Mouse (Mus musculus): Measurements from ENCODE around the gene Smim5. TPM values are rescaled to one million over a fixed set of nuclear protein-coding genes. Genes with fewer than 3 reads are reported as not detected.
"Not testable (repeated sequence)": the region's sequence is repeated elsewhere in the genome, so short reads cannot be mapped to it uniquely, and the experiment has no call there.

Smim5 gene
- 1.0 and 1.6 TPM in 2 replicates for polyA plus RNA-seq (2016; fragmentation: Nextera tagmentation; extraction: Ambion mirVana)

DNA sequence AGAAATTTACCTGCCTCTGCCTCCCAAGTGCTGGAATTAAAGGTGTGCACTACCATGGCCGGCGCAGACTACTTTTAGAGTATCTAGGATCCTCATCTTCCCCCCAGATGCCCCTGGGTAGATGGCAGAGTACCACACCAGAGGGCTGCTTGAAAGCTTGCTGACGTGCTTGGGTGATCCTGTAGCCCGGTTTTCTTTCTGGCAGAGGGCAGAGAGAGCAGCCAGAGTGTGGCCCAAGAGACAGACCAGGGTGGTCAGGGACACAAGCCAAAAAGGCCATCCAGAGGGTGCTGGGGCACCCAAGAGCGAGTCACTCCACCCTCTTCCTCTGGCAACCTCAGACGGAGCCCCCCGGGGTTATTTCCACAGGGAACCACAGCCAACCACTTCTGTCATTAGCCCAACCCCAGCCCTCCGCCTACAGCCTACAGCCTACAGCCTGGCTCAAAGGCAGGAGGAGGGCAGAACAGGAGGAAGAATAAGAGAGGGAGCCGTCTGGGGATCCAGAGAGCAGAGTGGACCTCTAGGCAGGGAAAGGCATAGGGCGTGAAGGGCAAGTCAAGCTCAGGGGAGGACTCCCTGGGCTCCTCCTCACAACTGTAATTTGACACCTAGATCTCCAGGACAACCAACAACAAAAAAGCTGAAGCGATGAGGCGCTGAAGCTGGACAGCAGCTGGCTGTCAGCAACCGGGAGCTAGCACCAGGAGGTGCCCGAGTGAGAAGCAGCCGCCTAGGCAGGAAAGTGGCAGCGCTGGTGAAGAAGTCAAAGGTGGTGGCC, at the start of gene Smim5:
Smim5 (plus strand) TSS at position 481 of the 781 bp plus-strand sequence.
- peak; percentile 66 for DNase-seq (ENCODE audit: low spot score)
- H3K36me3 ChIP-seq: peaks cover 31% of the 10 kb centered on the region
- WGBS: 32% methylated on average over 16 of the region's 16 CpGs
- peaks cover 56% of the 10 kb centered on the region for H3K4me1 ChIP-seq
- H3K27me3 ChIP-seq (ENCODE audit: low read depth, poor library complexity, severe bottlenecking): no peaks in the 10 kb centered on the region
- H3K4me3 ChIP-seq: peak within 1 kb of the TSS; percentile 18; the same call in 1 of the 2 replicates
- peak within 1 kb of the TSS; percentile 10 for H3K27ac ChIP-seq (replicated peaks)
- no peaks in the 10 kb centered on the region for H3K9me3 ChIP-seq (replicated peaks)

DNA sequence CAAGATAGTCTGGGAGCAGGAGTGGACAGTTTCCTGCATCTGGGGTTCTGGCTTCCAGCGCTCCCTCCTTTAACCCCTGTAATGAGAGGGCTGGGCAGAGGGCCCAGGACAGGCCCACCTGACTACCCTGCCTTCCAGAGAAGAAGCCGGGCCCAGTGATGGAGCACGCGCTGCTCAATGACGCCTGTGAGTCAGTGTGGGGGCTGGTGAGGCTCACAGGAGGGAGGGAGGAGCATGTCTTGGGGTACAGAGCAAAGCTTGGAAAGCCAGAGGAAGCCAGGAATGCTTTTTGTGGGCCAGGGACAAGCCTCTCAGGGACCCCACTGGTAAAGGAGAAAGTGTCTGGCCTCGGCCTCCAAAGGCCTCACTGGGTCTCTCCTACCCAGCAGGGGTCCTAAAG, 45.1 kb upstream of the Smim5 start:
- no peak for DNase-seq (ENCODE audit: low spot score)
- Histone ChIP-seq H3K4me1 (peaks cover 22% of the 10 kb centered on the region), H3K4me3 (no peak overlapping the region), H3K36me3 (no peaks in the 10 kb centered on the region; the same call in 1 of the 2 replicates), H3K27me3 (ENCODE audit: low read depth, poor library complexity, severe bottlenecking) (peaks cover 50% of the 10 kb centered on the region), H3K27ac (replicated peaks) (0 out of 2 replicates have a peak overlapping the region, but pooled peaks have one; percentile 13), H3K9me3 (replicated peaks) (no peaks in the 10 kb centered on the region)
- 75% methylated on average over 6 of the region's 6 CpGs for WGBS

- Histone ChIP-seq H3K4me1 (peaks cover 26% of the 10 kb centered on the region), H3K27me3 (ENCODE audit: low read depth, poor library complexity, severe bottlenecking) (peaks cover 74% of the 10 kb centered on the region)
- not testable (repeated sequence) for H3K9me3 ChIP-seq (replicated peaks); H3K36me3 ChIP-seq; H3K27ac ChIP-seq (replicated peaks); H3K4me3 ChIP-seq; DNase-seq (ENCODE audit: low spot score)
- WGBS: 92% methylated on average over 4 of the region's 4 CpGs
Measured at GRCm38 (mm10) chr11:115857146-115857545, 42.6 kb upstream of the Smim5 start.

DNA sequence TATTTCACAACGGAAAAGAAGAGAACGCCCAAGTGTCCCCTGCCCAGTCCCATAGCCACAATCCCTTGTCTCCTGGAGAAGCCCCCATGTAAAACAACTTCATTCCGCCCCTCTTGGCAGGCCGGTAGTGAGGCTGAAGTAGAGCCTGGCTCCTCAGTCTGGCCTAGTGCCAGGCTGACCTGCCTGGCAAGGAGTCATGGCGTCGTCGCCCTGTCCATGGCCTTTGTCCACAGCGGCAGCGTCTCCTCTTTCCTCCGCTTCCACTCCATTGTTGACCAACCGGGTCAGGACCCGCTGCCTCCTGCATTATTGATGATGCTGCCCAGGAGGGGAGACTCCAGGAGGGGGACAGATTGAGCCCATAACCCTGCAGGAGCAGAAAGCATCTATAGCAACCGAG, 41.8 kb upstream of the Smim5 start:
- Histone ChIP-seq H3K4me1 (peaks cover 26% of the 10 kb centered on the region), H3K27ac (replicated peaks) (0 out of 2 replicates have a peak overlapping the region, but pooled peaks have one; percentile 24), H3K27me3 (ENCODE audit: low read depth, poor library complexity, severe bottlenecking) (peaks cover 81% of the 10 kb centered on the region), H3K36me3 (no peaks in the 10 kb centered on the region), H3K4me3 (peak overlapping the region; percentile 51), H3K9me3 (replicated peaks) (no peaks in the 10 kb centered on the region)
- 54% methylated on average over 13 of the region's 13 CpGs for WGBS
- DNase-seq (ENCODE audit: low spot score): peak; percentile 26

DNA sequence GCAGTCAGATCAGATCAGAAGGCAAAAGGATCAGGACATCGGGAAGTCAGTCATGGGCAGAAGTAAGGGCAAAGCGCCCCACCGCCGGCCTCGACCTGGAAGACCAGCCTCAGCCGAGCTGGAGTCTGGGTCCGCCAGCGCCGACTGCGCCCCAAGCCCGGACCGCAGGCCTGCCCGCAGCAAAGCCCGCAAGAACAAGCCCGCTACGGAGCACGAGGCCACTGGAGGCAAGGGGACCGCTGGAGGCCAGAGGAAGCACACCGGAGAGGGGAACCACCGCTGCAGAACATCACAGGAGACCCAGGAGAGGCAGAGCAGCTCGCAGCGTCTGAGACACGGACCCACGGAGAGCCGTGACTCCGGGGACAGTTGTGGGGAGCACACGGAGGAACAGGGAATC, 41.4 kb upstream of the Smim5 start, which contains the start of gene Myo15b:
Myo15b (plus strand) TSS at position 53 of the 400 bp plus-strand sequence.
- whole genome bisulfite sequencing: 12% methylated on average over 27 of the region's 27 CpGs
- Histone ChIP-seq H3K4me3 (peak within 1 kb of the TSS; percentile 51), H3K36me3 (no peaks in the 10 kb centered on the region), H3K27ac (replicated peaks) (peak within 1 kb of the TSS; percentile 59; the same call in 1 of the 2 replicates), H3K4me1 (peaks cover 26% of the 10 kb centered on the region), H3K27me3 (ENCODE audit: low read depth, poor library complexity, severe bottlenecking) (peaks cover 81% of the 10 kb centered on the region), H3K9me3 (replicated peaks) (no peaks in the 10 kb centered on the region)
- DNase-seq (ENCODE audit: low spot score): peak; percentile 39

GRCm38 (mm10) chr11:115859143-115859945, 40.4 kb upstream of the Smim5 start:
- Histone ChIP-seq H3K27me3 (ENCODE audit: low read depth, poor library complexity, severe bottlenecking) (peaks cover 81% of the 10 kb centered on the region), H3K27ac (replicated peaks) (peak overlapping the region; percentile 59; the same call in 1 of the 2 replicates)
- WGBS: 3% methylated on average over 75 of the region's 75 CpGs

DNA sequence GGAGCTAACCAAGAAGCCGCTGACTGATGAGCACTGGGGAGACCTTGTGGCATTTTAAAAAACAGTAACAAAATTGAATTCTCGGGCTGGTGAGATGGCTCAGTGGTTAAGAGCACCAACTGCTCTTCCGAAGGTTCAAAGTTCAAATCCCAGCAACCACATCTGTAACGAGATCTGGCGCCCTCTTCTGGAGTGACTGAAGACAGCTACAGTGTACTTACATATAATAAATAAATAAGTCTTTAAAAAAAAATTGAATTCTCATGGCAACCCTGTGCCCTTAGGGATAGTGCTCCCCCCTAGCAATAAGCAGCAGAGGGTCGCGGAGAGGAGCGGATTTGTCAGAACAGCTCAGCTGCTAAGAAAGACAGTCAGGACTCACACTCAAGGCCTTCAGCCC, 35.9 kb upstream of the Smim5 start:
- WGBS: 85% methylated on average over 8 of the region's 8 CpGs
- Histone ChIP-seq H3K4me3 (no peak overlapping the region), H3K36me3 (no peaks in the 10 kb centered on the region), H3K9me3 (replicated peaks) (no peaks in the 10 kb centered on the region), H3K4me1 (peaks cover 27% of the 10 kb centered on the region), H3K27ac (replicated peaks) (no peak overlapping the region), H3K27me3 (ENCODE audit: low read depth, poor library complexity, severe bottlenecking) (peaks cover 39% of the 10 kb centered on the region)
- no peak for DNase-seq (ENCODE audit: low spot score)

More at GRCm38 (mm10) chr11:115859143-115859945, 40.4 kb upstream of the Smim5 start:
- H3K4me1 ChIP-seq: peaks cover 26% of the 10 kb centered on the region
- H3K36me3 ChIP-seq: no peaks in the 10 kb centered on the region
- no peaks in the 10 kb centered on the region for H3K9me3 ChIP-seq (replicated peaks)
- H3K4me3 ChIP-seq: peak overlapping the region; percentile 51
- peak; percentile 87 for DNase-seq (ENCODE audit: low spot score)

- H3K36me3 ChIP-seq: no peaks in the 10 kb centered on the region
- no peaks in the 10 kb centered on the region for H3K9me3 ChIP-seq (replicated peaks)
- H3K27me3 ChIP-seq (ENCODE audit: low read depth, poor library complexity, severe bottlenecking): no peaks in the 10 kb centered on the region
- no peak overlapping the region for H3K27ac ChIP-seq (replicated peaks)
- DNase-seq (ENCODE audit: low spot score): no peak
- H3K4me3 ChIP-seq: no peak overlapping the region
- peaks cover 20% of the 10 kb centered on the region for H3K4me1 ChIP-seq
- WGBS: 90% methylated on average over 8 of the region's 8 CpGs
Measured at GRCm38 (mm10) chr11:115869393-115869792, 30.4 kb upstream of the Smim5 start.

- Histone ChIP-seq H3K27me3 (ENCODE audit: low read depth, poor library complexity, severe bottlenecking) (no peaks in the 10 kb centered on the region), H3K27ac (replicated peaks) (no peak overlapping the region), H3K4me3 (no peak overlapping the region), H3K36me3 (no peaks in the 10 kb centered on the region), H3K4me1 (peaks cover 6% of the 10 kb centered on the region), H3K9me3 (replicated peaks) (no peaks in the 10 kb centered on the region)
- no peak for DNase-seq (ENCODE audit: low spot score)
- 72% methylated on average over 4 of the region's 4 CpGs for WGBS
Measured at GRCm38 (mm10) chr11:115872437-115872836, 27.3 kb upstream of the Smim5 start.

DNA sequence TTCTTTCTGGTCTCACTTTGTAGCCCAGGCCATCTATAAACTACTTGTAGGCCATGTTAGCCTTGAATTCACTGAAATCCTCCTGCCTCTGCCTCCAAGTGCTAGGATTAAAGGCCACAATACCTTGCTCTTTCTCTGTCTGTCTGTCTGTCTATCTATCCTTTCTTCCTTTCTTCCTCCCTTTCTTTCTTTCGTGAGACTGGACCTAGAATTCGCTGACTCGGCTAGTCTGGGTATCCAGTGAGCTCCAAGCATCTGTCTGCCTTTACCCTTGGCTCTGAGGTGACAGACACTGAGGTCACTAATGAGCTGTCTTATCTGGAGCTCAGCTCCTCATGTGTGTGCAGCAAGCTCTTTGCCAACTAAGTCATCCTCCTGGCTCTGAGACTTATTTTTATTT, 23.8 kb upstream of the Smim5 start:
- Histone ChIP-seq H3K4me1 (peaks cover 7% of the 10 kb centered on the region), H3K9me3 (replicated peaks) (no peaks in the 10 kb centered on the region), H3K4me3 (no peak overlapping the region), H3K27me3 (ENCODE audit: low read depth, poor library complexity, severe bottlenecking) (no peaks in the 10 kb centered on the region), H3K27ac (replicated peaks) (no peak overlapping the region), H3K36me3 (no peaks in the 10 kb centered on the region)
- WGBS: 95% methylated on average over 3 of the region's 3 CpGs
- no peak for DNase-seq (ENCODE audit: low spot score)

GRCm38 (mm10) chr11:115876438-115876837, 23.3 kb upstream of the Smim5 start:
- WGBS: 80% methylated on average over 5 of the region's 5 CpGs
- Histone ChIP-seq H3K27ac (replicated peaks) (no peak overlapping the region), H3K4me3 (no peak overlapping the region), H3K4me1 (peaks cover 7% of the 10 kb centered on the region), H3K27me3 (ENCODE audit: low read depth, poor library complexity, severe bottlenecking) (no peaks in the 10 kb centered on the region), H3K36me3 (no peaks in the 10 kb centered on the region), H3K9me3 (replicated peaks) (no peaks in the 10 kb centered on the region)
- DNase-seq (ENCODE audit: low spot score): no peak

DNA sequence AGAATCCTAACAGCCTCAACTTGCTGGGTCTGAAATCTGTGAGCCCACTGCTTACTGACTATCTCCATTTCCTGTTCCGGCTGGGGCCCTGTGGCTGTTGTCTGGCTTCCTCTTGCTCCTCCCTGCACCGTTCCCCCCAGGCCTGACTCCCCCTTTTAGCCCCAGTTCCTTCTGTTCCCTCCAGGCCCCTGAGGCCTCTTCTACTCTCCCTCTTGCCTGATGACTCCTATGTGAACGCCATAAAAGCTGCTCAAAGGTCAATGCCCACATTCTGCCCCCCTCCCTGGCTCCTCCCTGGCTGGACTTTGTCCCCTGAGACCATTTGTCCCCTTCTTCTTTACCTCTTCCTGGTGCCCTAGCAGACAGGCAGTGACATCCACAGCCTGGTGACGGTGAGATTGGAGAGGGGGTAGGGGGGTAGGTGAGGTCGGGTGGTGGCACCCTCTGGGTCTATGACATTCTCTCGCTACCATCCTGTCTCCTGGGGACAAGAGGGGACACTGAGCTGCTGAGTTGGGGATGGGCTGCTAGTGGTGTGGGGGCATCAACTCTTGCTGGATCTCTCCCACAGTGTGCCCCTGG, 22.5 kb upstream of the Smim5 start:
- WGBS: 79% methylated on average over 6 of the region's 6 CpGs
- H3K36me3 ChIP-seq: no peaks in the 10 kb centered on the region

More for the DNA sequence above, 22.5 kb upstream of the Smim5 start:
- peaks cover 7% of the 10 kb centered on the region for H3K4me1 ChIP-seq
- H3K27ac ChIP-seq (replicated peaks): no peak overlapping the region
- H3K9me3 ChIP-seq (replicated peaks): no peaks in the 10 kb centered on the region
- DNase-seq (ENCODE audit: low spot score): no peak
- H3K27me3 ChIP-seq (ENCODE audit: low read depth, poor library complexity, severe bottlenecking): no peaks in the 10 kb centered on the region
- no peak overlapping the region for H3K4me3 ChIP-seq

Measured in midbrain, embryonic 10.5 days (tissue).